Mouse (Mus musculus): ENCODE data around the gene D7Ertd443e. TPM values are rescaled to one million over a fixed set of nuclear protein-coding genes. Genes with fewer than 3 reads are reported as not detected.

Gene D7Ertd443e
- 0.16 and 0.18 TPM in 2 replicates for polyA plus RNA-seq (2015; fragmentation: Nextera tagmentation; extraction: Ambion mirVana)

DNA sequence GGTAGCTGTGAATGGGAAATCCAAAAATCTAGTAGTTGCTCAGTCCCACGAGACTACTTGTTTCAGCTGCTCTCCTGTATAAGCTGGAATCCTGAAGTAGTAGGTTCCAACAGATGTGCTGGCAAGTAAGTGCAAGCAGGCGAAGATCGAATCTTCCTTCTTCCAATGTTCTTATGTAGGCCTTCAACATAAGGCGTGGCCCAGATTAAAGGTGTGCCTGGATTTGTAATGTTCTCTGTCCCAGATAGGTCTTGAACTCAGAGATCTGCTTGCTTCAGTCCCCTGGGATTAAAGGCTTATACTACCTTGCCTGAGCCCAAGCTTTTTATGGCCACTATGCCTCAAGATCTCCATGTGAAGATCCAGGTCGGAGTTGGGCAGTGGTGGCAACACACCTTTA lies at the start of gene D7Ertd443e:
D7Ertd443e (minus strand) TSS at position 101 of the 400 bp plus-strand sequence.
- ATAC-seq: no peak
- Histone ChIP-seq H3K9ac (ENCODE audit: low read depth, low read length) (no peak within 1 kb of the TSS), H3K36me3 (ENCODE audit: control insufficient read depth, insufficient read depth, low read length) (no peaks in the 10 kb centered on the region), H3K27me3 (ENCODE audit: control insufficient read depth, insufficient read depth, low read depth, low read length) (no peaks in the 10 kb centered on the region), H3K4me1 (ENCODE audit: control insufficient read depth, insufficient read depth, low read length) (no peaks in the 10 kb centered on the region), H3K27ac (ENCODE audit: low read length) (no peak within 1 kb of the TSS), H3K4me3 (ENCODE audit: low read depth, low read length) (no peak within 1 kb of the TSS), H3K4me2 (ENCODE audit: low read length) (no peak within 1 kb of the TSS), H3K9me3 (replicated peaks; ENCODE audit: control insufficient read depth, low read length, poor library complexity, severe bottlenecking) (no peaks in the 10 kb centered on the region)
- 97% methylated on average over 5 of the region's 5 CpGs for WGBS

DNA sequence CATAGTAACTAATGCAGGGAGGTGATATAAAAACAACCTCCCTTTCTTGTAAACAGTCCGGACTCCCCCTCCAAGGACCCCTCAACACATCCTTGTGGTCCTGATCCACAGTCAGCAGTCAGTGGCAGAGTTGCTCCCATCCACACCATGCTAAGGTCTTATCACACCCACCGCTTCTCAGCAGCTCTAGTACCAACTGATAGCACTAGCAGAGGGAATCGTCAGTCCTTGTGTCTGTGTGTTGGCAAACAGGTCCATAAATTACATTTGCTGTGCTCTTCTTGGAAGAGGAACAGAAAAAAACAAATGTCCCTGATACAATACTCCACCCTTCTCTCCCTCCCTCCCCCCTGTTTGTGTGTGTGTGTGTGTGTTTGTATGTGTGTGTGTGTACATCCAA lies 46.2 kb upstream of the D7Ertd443e start:
- 91% methylated on average over 3 of the region's 3 CpGs for WGBS
- ATAC-seq: no peak

DNA sequence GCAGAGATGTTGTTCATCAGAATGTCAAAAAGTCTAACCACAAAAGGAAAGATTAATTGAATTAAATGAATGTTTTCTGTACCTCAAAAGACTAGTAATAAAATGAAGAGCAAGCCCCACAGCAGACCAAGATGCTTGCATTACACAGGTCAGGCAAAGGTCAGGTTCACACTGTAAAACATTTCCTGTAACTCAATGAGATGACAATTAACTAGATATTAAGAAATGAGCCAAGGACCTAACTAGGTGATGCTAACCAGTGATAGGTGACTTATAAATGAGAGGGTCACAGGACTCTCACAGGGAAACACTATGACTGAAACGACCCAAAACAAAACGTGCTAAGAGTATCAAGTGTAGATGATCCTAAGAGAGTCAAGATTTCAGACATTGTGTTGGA lies 43.2 kb upstream of the D7Ertd443e start:
- ATAC-seq: no peak
- Histone ChIP-seq H3K9me3 (replicated peaks; ENCODE audit: control insufficient read depth, low read length, poor library complexity, severe bottlenecking) (no peaks in the 10 kb centered on the region), H3K36me3 (ENCODE audit: control insufficient read depth, insufficient read depth, low read length) (no peaks in the 10 kb centered on the region), H3K27ac (ENCODE audit: low read length) (no peak overlapping the region), H3K9ac (ENCODE audit: low read depth, low read length) (no peak overlapping the region), H3K4me2 (ENCODE audit: low read length) (no peak overlapping the region), H3K27me3 (ENCODE audit: control insufficient read depth, insufficient read depth, low read depth, low read length) (no peaks in the 10 kb centered on the region), H3K4me3 (ENCODE audit: low read depth, low read length) (no peak overlapping the region), H3K4me1 (ENCODE audit: control insufficient read depth, insufficient read depth, low read length) (no peaks in the 10 kb centered on the region)
- 93% methylated on average over 2 of the region's 2 CpGs for WGBS

More for the DNA sequence above, 46.2 kb upstream of the D7Ertd443e start:
- Histone ChIP-seq H3K27ac (ENCODE audit: low read length) (no peak overlapping the region), H3K4me2 (ENCODE audit: low read length) (no peak overlapping the region), H3K9me3 (replicated peaks; ENCODE audit: control insufficient read depth, low read length, poor library complexity, severe bottlenecking) (no peaks in the 10 kb centered on the region), H3K4me3 (ENCODE audit: low read depth, low read length) (no peak overlapping the region), H3K27me3 (ENCODE audit: control insufficient read depth, insufficient read depth, low read depth, low read length) (no peaks in the 10 kb centered on the region), H3K36me3 (ENCODE audit: control insufficient read depth, insufficient read depth, low read length) (no peaks in the 10 kb centered on the region), H3K4me1 (ENCODE audit: control insufficient read depth, insufficient read depth, low read length) (no peaks in the 10 kb centered on the region), H3K9ac (ENCODE audit: low read depth, low read length) (no peak overlapping the region)

DNA sequence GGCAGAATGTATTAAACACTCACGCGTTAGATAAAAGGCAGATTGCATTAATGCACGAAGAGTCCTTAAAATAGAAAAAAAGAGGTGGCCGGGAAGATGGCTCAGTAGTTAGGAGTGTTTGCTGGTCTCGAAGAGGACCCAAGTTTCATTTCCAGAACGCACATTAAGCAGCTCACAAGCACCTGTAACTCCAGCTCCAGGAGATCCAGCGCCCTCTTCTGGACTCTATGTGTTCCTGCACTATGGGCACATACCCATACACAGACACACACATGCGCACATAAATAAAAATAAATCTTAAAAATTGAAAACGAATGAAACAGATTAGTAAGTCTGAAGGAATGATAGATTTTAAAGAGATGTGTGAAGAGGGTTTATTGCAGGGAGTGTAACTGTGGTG lies 29.6 kb upstream of the D7Ertd443e start:
- Histone ChIP-seq H3K9me3 (replicated peaks; ENCODE audit: control insufficient read depth, low read length, poor library complexity, severe bottlenecking) (no peaks in the 10 kb centered on the region), H3K4me2 (ENCODE audit: low read length) (no peak overlapping the region), H3K9ac (ENCODE audit: low read depth, low read length) (no peak overlapping the region), H3K4me3 (ENCODE audit: low read depth, low read length) (no peak overlapping the region), H3K27ac (ENCODE audit: low read length) (no peak overlapping the region), H3K4me1 (ENCODE audit: control insufficient read depth, insufficient read depth, low read length) (no peaks in the 10 kb centered on the region), H3K36me3 (ENCODE audit: control insufficient read depth, insufficient read depth, low read length) (no peaks in the 10 kb centered on the region), H3K27me3 (ENCODE audit: control insufficient read depth, insufficient read depth, low read depth, low read length) (no peaks in the 10 kb centered on the region)
- no peak for ATAC-seq
- 96% methylated on average over 9 of the region's 9 CpGs for WGBS

DNA sequence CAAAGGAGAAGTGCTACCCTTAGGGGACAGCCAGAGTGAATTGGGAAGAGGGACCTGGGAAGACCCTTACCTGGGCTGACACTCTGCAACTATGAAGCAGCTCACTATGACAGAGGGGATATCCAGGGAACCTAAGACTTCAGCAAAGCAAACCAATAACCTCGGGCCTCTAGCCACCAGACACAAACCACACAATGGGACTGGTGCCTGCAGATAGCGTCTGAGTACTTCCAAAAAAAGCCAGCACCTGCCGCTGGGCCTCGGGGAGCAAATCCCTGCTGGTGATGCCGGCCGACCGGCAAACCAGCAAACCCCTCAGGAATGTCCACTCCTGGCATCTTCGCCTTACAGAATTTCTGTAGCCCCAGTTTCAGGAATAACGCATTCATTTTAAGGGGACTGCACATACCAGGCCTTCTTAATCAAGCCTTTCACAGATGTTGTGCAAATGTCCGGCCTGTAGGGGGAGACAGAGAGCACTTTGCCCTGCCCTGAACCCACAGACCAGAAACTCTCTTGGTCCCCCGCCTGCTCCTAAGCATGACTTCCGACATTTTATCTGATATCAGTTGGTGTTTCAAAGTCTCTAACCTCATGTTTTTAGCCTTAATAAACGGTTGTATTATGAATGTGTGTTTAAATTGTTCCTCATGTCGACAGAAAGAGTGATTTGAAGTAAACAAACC lies 28.7 kb upstream of the D7Ertd443e start:
- H3K9ac ChIP-seq (ENCODE audit: low read depth, low read length): no peak overlapping the region
- H3K9me3 ChIP-seq (replicated peaks; ENCODE audit: control insufficient read depth, low read length, poor library complexity, severe bottlenecking): no peaks in the 10 kb centered on the region
- no peak overlapping the region for H3K4me3 ChIP-seq (ENCODE audit: low read depth, low read length)
- no peaks in the 10 kb centered on the region for H3K36me3 ChIP-seq (ENCODE audit: control insufficient read depth, insufficient read depth, low read length)
- 55% methylated on average over 14 of the region's 14 CpGs for WGBS
- H3K27ac ChIP-seq (ENCODE audit: low read length): no peak overlapping the region
- H3K4me1 ChIP-seq (ENCODE audit: control insufficient read depth, insufficient read depth, low read length): no peaks in the 10 kb centered on the region
- no peak for ATAC-seq
- no peak overlapping the region for H3K4me2 ChIP-seq (ENCODE audit: low read length)
- H3K27me3 ChIP-seq (ENCODE audit: control insufficient read depth, insufficient read depth, low read depth, low read length): no peaks in the 10 kb centered on the region

DNA sequence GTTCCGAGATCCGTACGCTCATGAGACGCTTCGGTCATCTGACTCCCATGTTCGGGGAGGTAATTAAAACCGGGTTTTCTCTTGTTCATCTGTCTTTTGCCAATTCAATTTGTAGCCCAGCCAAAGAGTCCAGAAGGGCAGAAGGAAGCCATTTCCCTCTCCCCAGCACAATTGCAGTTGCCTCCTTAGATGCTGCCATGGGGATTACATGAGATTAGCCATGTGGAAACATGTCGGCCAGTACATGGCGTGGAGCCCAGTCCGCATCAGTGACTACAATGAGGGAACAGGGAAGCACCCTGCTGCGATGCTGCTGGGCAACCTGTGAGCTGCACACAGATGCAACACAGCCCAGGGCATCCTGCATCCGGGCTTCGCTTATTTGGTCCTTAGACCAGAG lies 23.2 kb upstream of the D7Ertd443e start:
- H3K9me3 ChIP-seq (replicated peaks; ENCODE audit: control insufficient read depth, low read length, poor library complexity, severe bottlenecking): no peaks in the 10 kb centered on the region
- WGBS: 78% methylated on average over 13 of the region's 13 CpGs
- no peak for ATAC-seq
- no peak overlapping the region for H3K9ac ChIP-seq (ENCODE audit: low read depth, low read length)
- H3K4me2 ChIP-seq (ENCODE audit: low read length): no peak overlapping the region
- no peak overlapping the region for H3K27ac ChIP-seq (ENCODE audit: low read length)
- H3K36me3 ChIP-seq (ENCODE audit: control insufficient read depth, insufficient read depth, low read length): no peaks in the 10 kb centered on the region
- no peaks in the 10 kb centered on the region for H3K27me3 ChIP-seq (ENCODE audit: control insufficient read depth, insufficient read depth, low read depth, low read length)
- no peaks in the 10 kb centered on the region for H3K4me1 ChIP-seq (ENCODE audit: control insufficient read depth, insufficient read depth, low read length)
- H3K4me3 ChIP-seq (ENCODE audit: low read depth, low read length): no peak overlapping the region

DNA sequence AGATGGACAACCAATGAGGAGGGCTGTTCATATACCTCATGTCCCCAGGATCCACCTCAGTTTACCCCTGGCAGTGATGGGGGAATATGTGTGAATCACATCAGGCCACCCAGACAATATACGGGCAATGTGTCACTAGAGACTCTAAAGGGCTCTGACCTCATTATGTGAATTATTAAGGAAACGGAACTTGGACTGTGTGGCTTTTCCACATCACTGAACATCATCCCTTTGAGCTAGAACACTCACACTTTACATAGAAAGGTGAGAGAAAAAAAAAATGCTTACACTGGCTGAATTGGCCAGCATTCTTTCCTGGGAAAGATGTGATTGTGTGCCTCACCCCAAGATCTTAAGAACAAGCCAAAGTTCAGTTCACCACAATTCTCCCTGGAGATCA lies 15.3 kb upstream of the D7Ertd443e start:
- Histone ChIP-seq H3K36me3 (ENCODE audit: control insufficient read depth, insufficient read depth, low read length) (no peaks in the 10 kb centered on the region), H3K9ac (ENCODE audit: low read depth, low read length) (no peak overlapping the region), H3K27me3 (ENCODE audit: control insufficient read depth, insufficient read depth, low read depth, low read length) (no peaks in the 10 kb centered on the region), H3K4me2 (ENCODE audit: low read length) (no peak overlapping the region), H3K9me3 (replicated peaks; ENCODE audit: control insufficient read depth, low read length, poor library complexity, severe bottlenecking) (no peaks in the 10 kb centered on the region), H3K4me3 (ENCODE audit: low read depth, low read length) (no peak overlapping the region), H3K4me1 (ENCODE audit: control insufficient read depth, insufficient read depth, low read length) (no peaks in the 10 kb centered on the region), H3K27ac (ENCODE audit: low read length) (no peak overlapping the region)
- 65% methylated on average over 2 of the region's 2 CpGs for WGBS
- no peak for ATAC-seq

DNA sequence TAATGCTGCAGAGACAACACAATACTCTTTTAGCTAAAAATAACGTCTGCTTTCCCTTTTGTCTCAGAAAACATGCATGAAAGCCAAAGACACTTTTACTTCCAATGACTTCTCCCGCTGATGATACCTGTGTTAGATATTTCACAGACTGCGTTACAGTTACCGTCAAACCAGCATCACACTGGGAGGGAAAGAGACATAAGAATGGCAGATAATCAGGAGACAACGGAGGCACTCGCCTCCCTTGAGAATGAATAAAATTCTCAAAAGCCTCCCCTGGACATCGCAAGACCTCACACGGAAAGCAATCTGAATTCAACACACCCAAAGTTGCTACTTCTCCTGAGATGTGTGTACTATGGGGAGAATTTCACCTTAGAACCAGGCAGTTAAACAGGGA lies 11.3 kb upstream of the D7Ertd443e start:
- H3K27me3 ChIP-seq (ENCODE audit: control insufficient read depth, insufficient read depth, low read depth, low read length): no peaks in the 10 kb centered on the region
- H3K9me3 ChIP-seq (replicated peaks; ENCODE audit: control insufficient read depth, low read length, poor library complexity, severe bottlenecking): no peaks in the 10 kb centered on the region
- H3K4me2 ChIP-seq (ENCODE audit: low read length): no peak overlapping the region
- H3K36me3 ChIP-seq (ENCODE audit: control insufficient read depth, insufficient read depth, low read length): no peaks in the 10 kb centered on the region
- H3K4me3 ChIP-seq (ENCODE audit: low read depth, low read length): no peak overlapping the region
- no peaks in the 10 kb centered on the region for H3K4me1 ChIP-seq (ENCODE audit: control insufficient read depth, insufficient read depth, low read length)
- no peak overlapping the region for H3K27ac ChIP-seq (ENCODE audit: low read length)
- ATAC-seq: no peak
- H3K9ac ChIP-seq (ENCODE audit: low read depth, low read length): no peak overlapping the region
- WGBS: 69% methylated on average over 8 of the region's 8 CpGs

DNA sequence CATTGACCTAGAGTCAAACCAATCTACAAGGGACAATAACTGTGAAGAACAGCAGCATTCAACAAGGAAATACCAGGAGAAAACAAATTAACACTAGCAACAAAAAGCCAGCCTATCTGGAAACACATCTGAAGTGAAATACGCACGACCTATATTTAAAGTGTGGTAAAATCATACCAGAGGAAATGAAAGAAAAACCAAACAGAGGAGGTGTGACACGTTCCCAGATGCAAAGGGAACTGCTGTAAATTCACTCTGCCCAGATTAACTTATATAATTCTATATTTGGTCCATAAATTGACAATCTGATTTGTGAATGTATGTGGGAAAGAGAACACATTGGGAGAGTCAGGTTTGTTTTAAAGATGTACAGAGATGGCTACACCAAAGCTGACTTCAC lies 2.7 kb downstream of the D7Ertd443e start:
- H3K4me3 ChIP-seq (ENCODE audit: low read depth, low read length): no peak overlapping the region
- H3K27ac ChIP-seq (ENCODE audit: low read length): no peak overlapping the region
- no peaks in the 10 kb centered on the region for H3K4me1 ChIP-seq (ENCODE audit: control insufficient read depth, insufficient read depth, low read length)
- no peaks in the 10 kb centered on the region for H3K27me3 ChIP-seq (ENCODE audit: control insufficient read depth, insufficient read depth, low read depth, low read length)
- no peak overlapping the region for H3K9ac ChIP-seq (ENCODE audit: low read depth, low read length)
- H3K9me3 ChIP-seq (replicated peaks; ENCODE audit: control insufficient read depth, low read length, poor library complexity, severe bottlenecking): no peaks in the 10 kb centered on the region
- no peak overlapping the region for H3K4me2 ChIP-seq (ENCODE audit: low read length)
- no peaks in the 10 kb centered on the region for H3K36me3 ChIP-seq (ENCODE audit: control insufficient read depth, insufficient read depth, low read length)
- 85% methylated on average over 3 of the region's 3 CpGs for WGBS
- no peak for ATAC-seq

All from midbrain, embryonic 16.5 days (tissue).